Mouse (Mus musculus): Measurements from ENCODE around the gene Ddah2. TPM values are rescaled to one million over a fixed set of nuclear protein-coding genes. Genes with fewer than 3 reads are reported as not detected.

The Ddah2 gene
- polyA plus RNA-seq, 1 experiment from 2014 or later = 227 TPM

- Histone ChIP-seq H3K27me3 (ENCODE audit: insufficient read depth, low read length) (no peaks in the 10 kb centered on the region), H3K4me3 (replicated peaks; ENCODE audit: low read depth, low read length) (no peak overlapping the region), H3K36me3 (ENCODE audit: insufficient read depth, low read length) (peaks cover 64% of the 10 kb centered on the region), H3K4me2 (ENCODE audit: low read length) (no peak overlapping the region), H3K27ac (no peak overlapping the region), H3K9ac (ENCODE audit: low read depth, low read length) (no peak overlapping the region), H3K4me1 (replicated peaks; ENCODE audit: insufficient read depth, low read length) (peaks cover 9% of the 10 kb centered on the region; the same call in 1 of the 2 replicates), H3K9me3 (replicated peaks; ENCODE audit: low read length) (no peaks in the 10 kb centered on the region)
- DNase-seq (ENCODE audit: low spot score) (no peak), ATAC-seq (replicated peaks; ENCODE audit: low FRiP score, low read depth) (no peak)
- TF ChIP-seq CTCF (IDR thresholded peaks at IDR 0.05; ENCODE audit: low read depth) = no peak
- 87% methylated on average over 12 of the region's 12 CpGs for WGBS
These were observed 37.8 kb downstream of the Ddah2 start for GRCm38 (mm10) chr17:35096597-35096996.

- DNase-seq (ENCODE audit: low spot score) (no peak), ATAC-seq (replicated peaks; ENCODE audit: low FRiP score, low read depth) (no peak)
- Histone ChIP-seq H3K36me3 (ENCODE audit: insufficient read depth, low read length) (peaks cover 70% of the 10 kb centered on the region), H3K4me3 (replicated peaks; ENCODE audit: low read depth, low read length) (no peak overlapping the region), H3K27me3 (ENCODE audit: insufficient read depth, low read length) (no peaks in the 10 kb centered on the region), H3K4me2 (ENCODE audit: low read length) (no peak overlapping the region), H3K9me3 (replicated peaks; ENCODE audit: low read length) (no peaks in the 10 kb centered on the region), H3K27ac (no peak overlapping the region), H3K4me1 (replicated peaks; ENCODE audit: insufficient read depth, low read length) (peaks cover 9% of the 10 kb centered on the region; the same call in 1 of the 2 replicates), H3K9ac (ENCODE audit: low read depth, low read length) (no peak overlapping the region)
- TF ChIP-seq CTCF (IDR thresholded peaks at IDR 0.05; ENCODE audit: low read depth) = no peak
- WGBS = 71% methylated on average over 12 of the region's 12 CpGs
These were observed 38.4 kb downstream of the Ddah2 start for GRCm38 (mm10) chr17:35097164-35097655.

GRCm38 (mm10) chr17:35100196-35100765 lies 41.4 kb downstream of the Ddah2 start:
- Histone ChIP-seq H3K4me2 (ENCODE audit: low read length) (no peak overlapping the region), H3K9ac (ENCODE audit: low read depth, low read length) (no peak overlapping the region), H3K4me1 (replicated peaks; ENCODE audit: insufficient read depth, low read length) (peaks cover 9% of the 10 kb centered on the region; the same call in 1 of the 2 replicates), H3K36me3 (ENCODE audit: insufficient read depth, low read length) (peaks cover 61% of the 10 kb centered on the region), H3K9me3 (replicated peaks; ENCODE audit: low read length) (no peaks in the 10 kb centered on the region), H3K27ac (peak overlapping the region; percentile 13; the same call in 1 of the 2 replicates), H3K4me3 (replicated peaks; ENCODE audit: low read depth, low read length) (no peak overlapping the region), H3K27me3 (ENCODE audit: insufficient read depth, low read length) (no peaks in the 10 kb centered on the region)
- ATAC-seq (replicated peaks; ENCODE audit: low FRiP score, low read depth) (peak; percentile 47), DNase-seq (ENCODE audit: low spot score) (peak; percentile 36)
- TF ChIP-seq CTCF (IDR thresholded peaks at IDR 0.05; ENCODE audit: low read depth) = no peak
- WGBS = 42% methylated on average over 10 of the region's 10 CpGs

GRCm38 (mm10) chr17:35101161-35101560 lies 42.3 kb downstream of the Ddah2 start:
- no peak for DNase-seq (ENCODE audit: low spot score)
- Histone ChIP-seq H3K27ac (no peak overlapping the region), H3K36me3 (ENCODE audit: insufficient read depth, low read length) (peaks cover 59% of the 10 kb centered on the region), H3K9me3 (replicated peaks; ENCODE audit: low read length) (no peaks in the 10 kb centered on the region), H3K4me1 (replicated peaks; ENCODE audit: insufficient read depth, low read length) (peaks cover 11% of the 10 kb centered on the region; the same call in 1 of the 2 replicates), H3K27me3 (ENCODE audit: insufficient read depth, low read length) (no peaks in the 10 kb centered on the region), H3K9ac (ENCODE audit: low read depth, low read length) (no peak overlapping the region), H3K4me2 (ENCODE audit: low read length) (no peak overlapping the region), H3K4me3 (replicated peaks; ENCODE audit: low read depth, low read length) (no peak overlapping the region)
- TF ChIP-seq CTCF (IDR thresholded peaks at IDR 0.05; ENCODE audit: low read depth) = no peak
- WGBS = 64% methylated on average over 11 of the region's 11 CpGs
- no peak for ATAC-seq (replicated peaks; ENCODE audit: low FRiP score, low read depth)

- ATAC-seq (replicated peaks; ENCODE audit: low FRiP score, low read depth) = no peak
- Histone ChIP-seq H3K36me3 (ENCODE audit: insufficient read depth, low read length) (peaks cover 53% of the 10 kb centered on the region), H3K27ac (peak overlapping the region; percentile 9; the same call in 1 of the 2 replicates), H3K27me3 (ENCODE audit: insufficient read depth, low read length) (no peaks in the 10 kb centered on the region), H3K9me3 (replicated peaks; ENCODE audit: low read length) (no peaks in the 10 kb centered on the region), H3K4me2 (ENCODE audit: low read length) (no peak overlapping the region), H3K4me1 (replicated peaks; ENCODE audit: insufficient read depth, low read length) (peaks cover 13% of the 10 kb centered on the region; the same call in 1 of the 2 replicates), H3K9ac (ENCODE audit: low read depth, low read length) (no peak overlapping the region), H3K4me3 (replicated peaks; ENCODE audit: low read depth, low read length) (no peak overlapping the region)
- no peak for DNase-seq (ENCODE audit: low spot score)
- 51% methylated on average over 7 of the region's 8 CpGs for WGBS
- TF ChIP-seq CTCF (IDR thresholded peaks at IDR 0.05; ENCODE audit: low read depth) = no peak
These were observed 43.5 kb downstream of the Ddah2 start for GRCm38 (mm10) chr17:35102299-35102698.

- no peak for TF ChIP-seq CTCF (IDR thresholded peaks at IDR 0.05; ENCODE audit: low read depth)
- WGBS = 49% methylated on average over 6 of the region's 6 CpGs
- Histone ChIP-seq H3K4me1 (replicated peaks; ENCODE audit: insufficient read depth, low read length) (peaks cover 13% of the 10 kb centered on the region; the same call in 1 of the 2 replicates), H3K9ac (ENCODE audit: low read depth, low read length) (no peak overlapping the region), H3K4me3 (replicated peaks; ENCODE audit: low read depth, low read length) (no peak overlapping the region), H3K9me3 (replicated peaks; ENCODE audit: low read length) (no peaks in the 10 kb centered on the region), H3K27me3 (ENCODE audit: insufficient read depth, low read length) (no peaks in the 10 kb centered on the region), H3K4me2 (ENCODE audit: low read length) (no peak overlapping the region), H3K36me3 (ENCODE audit: insufficient read depth, low read length) (peaks cover 45% of the 10 kb centered on the region), H3K27ac (0 out of 2 replicates have a peak overlapping the region, but pooled peaks have one; percentile 36)
- peak; percentile 28 for DNase-seq (ENCODE audit: low spot score)
- ATAC-seq (replicated peaks; ENCODE audit: low FRiP score, low read depth) = peak; percentile 44
These were observed 44.4 kb downstream of the Ddah2 start for GRCm38 (mm10) chr17:35103221-35103690.

All from kidney, postnatal 0 days (tissue).